Mouse (Mus musculus): Measurements from ENCODE around the gene Rpl29. TPM values are rescaled to one million over a fixed set of nuclear protein-coding genes. Genes with fewer than 3 reads are reported as not detected.

Gene Rpl29
- polyA plus RNA-seq, 1 experiment from 2014 or later = 476 TPM

- no peak overlapping the region for H3K27ac ChIP-seq (ENCODE audit: low read length)
- no peak for ATAC-seq (replicated peaks; ENCODE audit: extremely low read depth, insufficient read depth, low FRiP score)
- no peaks in the 10 kb centered on the region for H3K9me3 ChIP-seq (replicated peaks; ENCODE audit: control insufficient read depth, low read length)
- peaks cover 20% of the 10 kb centered on the region for H3K4me1 ChIP-seq (ENCODE audit: control insufficient read depth, insufficient read depth, low read length)
- no peak overlapping the region for H3K9ac ChIP-seq (ENCODE audit: low read length)
- 80% methylated on average over 5 of the region's 5 CpGs for WGBS
- no peak overlapping the region for H3K4me2 ChIP-seq (ENCODE audit: low read depth, low read length)
- no peaks in the 10 kb centered on the region for H3K27me3 ChIP-seq (ENCODE audit: control insufficient read depth, insufficient read depth, low read length)
- no peak overlapping the region for H3K4me3 ChIP-seq (ENCODE audit: low read length)
- no peaks in the 10 kb centered on the region for H3K36me3 ChIP-seq (ENCODE audit: control insufficient read depth, insufficient read depth)
These were observed 15.6 kb upstream of the Rpl29 start for GRCm38 (mm10) chr9:106413606-106414005.

DNA sequence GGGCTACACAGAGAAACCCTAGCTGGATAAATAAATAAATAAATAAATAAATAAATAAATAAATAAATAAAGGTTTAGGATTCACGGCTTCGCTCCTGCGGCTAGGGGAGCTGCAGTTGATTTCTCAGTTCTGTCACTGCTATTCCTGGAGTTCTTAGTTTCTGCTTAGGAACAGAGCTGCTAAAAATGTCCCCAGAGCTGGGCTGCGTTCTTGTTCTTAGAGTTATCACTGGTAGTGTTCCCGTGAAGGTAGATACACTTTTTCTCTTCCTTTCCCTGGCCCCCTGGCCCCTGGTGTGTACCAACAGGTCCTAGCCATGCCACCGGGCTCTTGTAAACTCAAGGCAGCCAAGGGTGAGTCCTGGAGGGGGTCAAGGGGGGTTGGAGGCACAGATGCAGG is 12.4 kb upstream of the Rpl29 start:
- H3K4me2 ChIP-seq (ENCODE audit: low read depth, low read length) = no peak overlapping the region

DNA sequence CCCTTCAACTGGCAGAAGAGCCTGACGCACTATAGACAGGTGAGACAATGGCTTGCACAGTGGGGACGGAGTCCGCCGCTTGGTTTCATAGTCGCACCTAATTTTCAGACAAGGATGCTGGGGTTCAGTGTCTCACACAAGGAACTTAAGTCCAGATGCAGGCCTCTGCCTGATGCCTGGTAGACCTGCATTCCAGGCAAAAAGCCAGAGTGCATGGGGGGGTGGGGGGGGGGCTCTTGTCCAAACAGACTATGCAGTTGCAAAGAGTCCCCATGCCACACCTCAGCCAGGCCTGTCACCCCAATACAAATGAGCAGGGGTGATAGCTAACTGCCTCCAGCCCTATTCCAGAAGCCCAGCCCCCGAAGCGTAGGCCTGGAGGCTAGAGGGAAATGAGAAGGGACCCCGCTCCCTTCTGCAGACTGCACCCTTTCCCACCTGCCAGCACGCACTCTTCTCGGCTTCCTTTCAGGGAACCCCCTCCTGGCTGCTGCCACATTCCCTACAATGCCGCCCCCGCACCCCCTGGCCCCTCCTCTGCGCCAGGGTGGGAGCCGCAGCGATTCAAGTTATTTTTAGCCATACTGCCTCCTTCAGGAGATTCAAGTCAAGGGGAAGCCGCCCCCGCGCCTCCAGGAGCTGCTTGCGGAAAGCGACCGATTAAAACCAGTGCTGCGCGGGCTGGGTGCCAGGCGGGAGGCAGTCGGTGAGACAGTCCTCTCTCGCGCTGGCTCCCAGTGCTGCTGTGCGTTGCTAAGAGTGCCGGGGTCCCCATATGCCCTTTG is 11.2 kb upstream of the Rpl29 start:
- Histone ChIP-seq H3K27me3 (ENCODE audit: control insufficient read depth, insufficient read depth, low read length) (no peaks in the 10 kb centered on the region), H3K9me3 (replicated peaks; ENCODE audit: control insufficient read depth, low read length) (no peaks in the 10 kb centered on the region), H3K4me1 (ENCODE audit: control insufficient read depth, insufficient read depth, low read length) (peaks cover 21% of the 10 kb centered on the region), H3K4me2 (ENCODE audit: low read depth, low read length) (peak overlapping the region; percentile 73), H3K36me3 (ENCODE audit: control insufficient read depth, insufficient read depth) (no peaks in the 10 kb centered on the region), H3K4me3 (ENCODE audit: low read length) (peak overlapping the region; percentile 43), H3K27ac (ENCODE audit: low read length) (peak overlapping the region; percentile 68), H3K9ac (ENCODE audit: low read length) (peak overlapping the region; percentile 65)
- peak; percentile 83 for ATAC-seq (replicated peaks; ENCODE audit: extremely low read depth, insufficient read depth, low FRiP score)
- 15% methylated on average over 29 of the region's 29 CpGs for WGBS

More for the DNA sequence above, 12.4 kb upstream of the Rpl29 start:
- no peaks in the 10 kb centered on the region for H3K27me3 ChIP-seq (ENCODE audit: control insufficient read depth, insufficient read depth, low read length)
- no peaks in the 10 kb centered on the region for H3K9me3 ChIP-seq (replicated peaks; ENCODE audit: control insufficient read depth, low read length)
- peak overlapping the region; percentile 56; the same call in 1 of the 2 replicates for H3K27ac ChIP-seq (ENCODE audit: low read length)
- H3K9ac ChIP-seq (ENCODE audit: low read length) = no peak overlapping the region; the same call in 1 of the 2 replicates
- peaks cover 21% of the 10 kb centered on the region for H3K4me1 ChIP-seq (ENCODE audit: control insufficient read depth, insufficient read depth, low read length)
- H3K4me3 ChIP-seq (ENCODE audit: low read length) = no peak overlapping the region
- ATAC-seq (replicated peaks; ENCODE audit: extremely low read depth, insufficient read depth, low FRiP score) = no peak
- WGBS = 54% methylated on average over 6 of the region's 6 CpGs
- H3K36me3 ChIP-seq (ENCODE audit: control insufficient read depth, insufficient read depth) = no peaks in the 10 kb centered on the region

GRCm38 (mm10) chr9:106420608-106421007 is 8.6 kb upstream of the Rpl29 start:
- no peaks in the 10 kb centered on the region for H3K27me3 ChIP-seq (ENCODE audit: control insufficient read depth, insufficient read depth, low read length)
- peaks cover 21% of the 10 kb centered on the region for H3K4me1 ChIP-seq (ENCODE audit: control insufficient read depth, insufficient read depth, low read length)
- H3K27ac ChIP-seq (ENCODE audit: low read length) = no peak overlapping the region
- no peak overlapping the region for H3K4me2 ChIP-seq (ENCODE audit: low read depth, low read length)
- H3K9me3 ChIP-seq (replicated peaks; ENCODE audit: control insufficient read depth, low read length) = no peaks in the 10 kb centered on the region
- no peaks in the 10 kb centered on the region for H3K36me3 ChIP-seq (ENCODE audit: control insufficient read depth, insufficient read depth)
- WGBS = 10% methylated on average over 2 of the region's 2 CpGs
- H3K9ac ChIP-seq (ENCODE audit: low read length) = no peak overlapping the region
- ATAC-seq (replicated peaks; ENCODE audit: extremely low read depth, insufficient read depth, low FRiP score) = no peak
- no peak overlapping the region for H3K4me3 ChIP-seq (ENCODE audit: low read length)

DNA sequence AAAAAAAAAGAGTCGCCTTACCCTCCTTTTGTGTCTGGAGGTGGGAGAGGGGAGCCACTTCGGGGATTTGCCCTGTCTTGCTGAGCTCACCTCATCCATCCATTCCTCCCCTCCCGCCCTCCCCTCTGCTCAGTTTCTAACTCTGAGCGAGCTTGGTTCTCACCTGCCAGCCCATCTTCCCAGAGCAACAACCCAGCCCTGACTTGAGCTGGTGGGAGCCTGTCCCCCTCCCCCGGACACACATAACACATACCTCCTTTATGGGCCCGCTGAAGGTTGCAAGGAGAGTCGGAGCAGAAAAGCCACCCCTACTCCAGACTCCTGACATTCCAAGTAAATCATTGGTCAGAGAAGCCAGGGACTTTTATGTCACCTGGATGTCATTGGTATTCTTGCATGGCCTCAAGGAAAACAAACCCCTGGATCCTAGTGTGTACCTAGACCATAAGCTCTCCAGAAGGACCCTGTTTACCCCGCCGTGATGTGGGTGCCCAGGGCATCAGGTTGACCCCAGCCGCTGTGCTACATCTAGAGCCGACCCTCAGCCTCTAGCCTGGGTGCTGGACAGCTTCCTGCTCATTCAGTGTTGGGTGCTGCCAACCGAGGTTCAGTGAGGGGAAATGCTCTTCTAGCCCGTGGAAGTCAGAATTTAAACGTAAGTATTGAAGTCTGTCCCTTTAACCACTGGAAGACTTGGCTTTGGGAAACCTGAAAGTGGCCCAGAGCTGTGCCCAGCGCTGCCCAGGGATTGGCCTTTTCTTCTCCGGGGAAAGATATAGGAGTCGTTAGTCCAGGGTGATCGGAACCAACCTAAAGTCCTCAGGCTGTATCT is 8.0 kb upstream of the Rpl29 start:
- Histone ChIP-seq H3K4me2 (ENCODE audit: low read depth, low read length) (peak overlapping the region; percentile 49), H3K4me1 (ENCODE audit: control insufficient read depth, insufficient read depth, low read length) (peaks cover 21% of the 10 kb centered on the region), H3K27me3 (ENCODE audit: control insufficient read depth, insufficient read depth, low read length) (no peaks in the 10 kb centered on the region), H3K9me3 (replicated peaks; ENCODE audit: control insufficient read depth, low read length) (no peaks in the 10 kb centered on the region), H3K4me3 (ENCODE audit: low read length) (peak overlapping the region; percentile 26; the same call in 1 of the 2 replicates), H3K9ac (ENCODE audit: low read length) (peak overlapping the region; percentile 58), H3K27ac (ENCODE audit: low read length) (no peak overlapping the region), H3K36me3 (ENCODE audit: control insufficient read depth, insufficient read depth) (no peaks in the 10 kb centered on the region)
- 0 out of 2 replicates have a peak, but pooled peaks have one; percentile 5 for ATAC-seq (replicated peaks; ENCODE audit: extremely low read depth, insufficient read depth, low FRiP score)
- WGBS = 18% methylated on average over 18 of the region's 18 CpGs

- H3K4me2 ChIP-seq (ENCODE audit: low read depth, low read length) = peak overlapping the region; percentile 49
- no peak overlapping the region for H3K27ac ChIP-seq (ENCODE audit: low read length)
- WGBS = 0% methylated on average over 3 of the region's 3 CpGs
- H3K4me1 ChIP-seq (ENCODE audit: control insufficient read depth, insufficient read depth, low read length) = peaks cover 18% of the 10 kb centered on the region
- H3K36me3 ChIP-seq (ENCODE audit: control insufficient read depth, insufficient read depth) = no peaks in the 10 kb centered on the region
- no peaks in the 10 kb centered on the region for H3K27me3 ChIP-seq (ENCODE audit: control insufficient read depth, insufficient read depth, low read length)
- H3K9me3 ChIP-seq (replicated peaks; ENCODE audit: control insufficient read depth, low read length) = no peaks in the 10 kb centered on the region
- peak; percentile 56 for ATAC-seq (replicated peaks; ENCODE audit: extremely low read depth, insufficient read depth, low FRiP score)
- H3K4me3 ChIP-seq (ENCODE audit: low read length) = peak overlapping the region; percentile 26; the same call in 1 of the 2 replicates
- H3K9ac ChIP-seq (ENCODE audit: low read length) = peak overlapping the region; percentile 58
These were observed 7.4 kb upstream of the Rpl29 start for GRCm38 (mm10) chr9:106421865-106422160.

DNA sequence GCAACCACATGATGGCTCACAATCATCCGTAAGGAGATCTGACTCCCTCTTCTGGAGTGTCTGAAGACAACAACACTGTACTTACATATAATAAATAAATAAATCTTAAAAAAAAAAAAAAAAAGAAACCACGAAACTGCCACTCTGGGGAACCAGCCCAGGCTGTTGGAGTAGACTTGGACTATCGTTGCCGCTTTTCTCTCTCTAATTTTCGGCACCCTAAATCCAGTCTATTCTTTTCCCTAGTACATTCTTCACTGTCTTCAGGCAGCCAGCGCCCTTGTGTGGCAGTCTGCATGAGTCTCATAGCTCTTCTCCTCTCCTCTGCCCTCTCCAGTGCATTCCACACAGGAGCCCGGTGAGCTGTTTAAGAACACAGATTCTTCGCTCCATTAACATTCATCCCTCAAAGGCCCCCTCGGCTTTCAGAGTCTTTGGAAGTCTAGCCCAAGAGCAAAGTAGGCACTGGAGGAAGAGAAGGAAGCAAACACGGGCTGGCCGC is 484 bp upstream of the Rpl29 start:
- Histone ChIP-seq H3K36me3 (ENCODE audit: control insufficient read depth, insufficient read depth) (peaks cover 28% of the 10 kb centered on the region), H3K4me3 (ENCODE audit: low read length) (peak overlapping the region; percentile 92), H3K27ac (ENCODE audit: low read length) (peak overlapping the region; percentile 95), H3K9ac (ENCODE audit: low read length) (peak overlapping the region; percentile 69), H3K4me1 (ENCODE audit: control insufficient read depth, insufficient read depth, low read length) (peaks cover 10% of the 10 kb centered on the region), H3K4me2 (ENCODE audit: low read depth, low read length) (peak overlapping the region; percentile 74), H3K9me3 (replicated peaks; ENCODE audit: control insufficient read depth, low read length) (no peaks in the 10 kb centered on the region), H3K27me3 (ENCODE audit: control insufficient read depth, insufficient read depth, low read length) (no peaks in the 10 kb centered on the region)
- peak; percentile 54 for ATAC-seq (replicated peaks; ENCODE audit: extremely low read depth, insufficient read depth, low FRiP score)
- WGBS = 13% methylated on average over 11 of the region's 11 CpGs

DNA sequence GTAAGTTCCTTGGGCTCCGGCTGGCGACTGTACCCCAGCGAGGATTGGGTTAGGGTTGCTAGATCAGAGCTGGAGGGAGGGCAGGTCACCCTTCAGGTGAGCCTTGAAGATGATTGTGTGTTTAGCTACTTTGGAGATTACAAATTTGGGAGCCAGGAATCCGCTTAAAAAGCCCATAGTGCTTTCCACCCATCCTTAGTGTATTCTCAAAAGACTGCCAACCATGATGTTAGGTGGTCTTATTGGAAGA is 686 bp downstream of the Rpl29 start:
- Histone ChIP-seq H3K4me1 (ENCODE audit: control insufficient read depth, insufficient read depth, low read length) (peaks cover 10% of the 10 kb centered on the region), H3K4me3 (ENCODE audit: low read length) (peak overlapping the region; percentile 92), H3K36me3 (ENCODE audit: control insufficient read depth, insufficient read depth) (peaks cover 29% of the 10 kb centered on the region), H3K4me2 (ENCODE audit: low read depth, low read length) (peak overlapping the region; percentile 87), H3K9ac (ENCODE audit: low read length) (peak overlapping the region; percentile 96), H3K27ac (ENCODE audit: low read length) (peak overlapping the region; percentile 92), H3K9me3 (replicated peaks; ENCODE audit: control insufficient read depth, low read length) (no peaks in the 10 kb centered on the region), H3K27me3 (ENCODE audit: control insufficient read depth, insufficient read depth, low read length) (no peaks in the 10 kb centered on the region)
- WGBS = 0% methylated on average over 4 of the region's 4 CpGs
- ATAC-seq (replicated peaks; ENCODE audit: extremely low read depth, insufficient read depth, low FRiP score) = no peak

DNA sequence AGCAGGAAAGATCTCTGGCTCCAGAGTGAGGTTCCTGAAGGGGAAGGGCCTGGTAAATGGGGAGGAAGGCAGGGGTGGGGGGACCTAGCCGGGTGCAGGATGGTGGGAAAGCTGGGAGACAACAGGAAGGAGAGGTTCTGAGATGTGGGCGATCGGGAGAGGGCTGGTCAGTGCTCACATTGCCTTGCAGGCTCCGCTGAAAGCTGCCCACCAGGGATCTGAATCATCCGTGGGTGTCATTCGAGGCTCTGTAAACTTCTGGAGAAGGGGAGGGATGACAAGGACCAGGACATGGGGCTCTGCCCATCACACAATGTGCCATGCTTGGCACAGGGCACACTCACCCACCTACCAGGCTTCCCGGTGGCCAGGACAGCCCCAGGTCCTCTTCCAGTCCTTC is 4.1 kb downstream of the Rpl29 start:
- Histone ChIP-seq H3K9ac (ENCODE audit: low read length) (no peak overlapping the region), H3K4me2 (ENCODE audit: low read depth, low read length) (no peak overlapping the region), H3K27ac (ENCODE audit: low read length) (no peak overlapping the region), H3K27me3 (ENCODE audit: control insufficient read depth, insufficient read depth, low read length) (no peaks in the 10 kb centered on the region), H3K4me3 (ENCODE audit: low read length) (no peak overlapping the region), H3K9me3 (replicated peaks; ENCODE audit: control insufficient read depth, low read length) (no peaks in the 10 kb centered on the region), H3K36me3 (ENCODE audit: control insufficient read depth, insufficient read depth) (peaks cover 29% of the 10 kb centered on the region), H3K4me1 (ENCODE audit: control insufficient read depth, insufficient read depth, low read length) (peaks cover 17% of the 10 kb centered on the region)
- ATAC-seq (replicated peaks; ENCODE audit: extremely low read depth, insufficient read depth, low FRiP score) = no peak
- 66% methylated on average over 7 of the region's 7 CpGs for WGBS
